Mouse (Mus musculus) hindbrain, embryonic 14.5 days (tissue): ENCODE measurements around the gene Odf2l. TPM values are rescaled to one million over a fixed set of nuclear protein-coding genes. Genes with fewer than 3 reads are reported as not detected.

Experiments used
- ATAC-seq: fragments of 200-750 bp; cut with Nextera tagmentation; 2 replicates; pipeline ENCODE4 v1.8.0; 2017; ENCODE audit warnings: moderate number of reproducible peaks, mild to moderate bottlenecking, moderate TSS enrichment, moderate library complexity; ENCODE audit not compliant: low FRiP score
- DNase-seq: peaks from one replicate; pipeline ENCODE4 v3.0.0-alpha.2; 2015; ENCODE audit warnings: low spot score
- H3K27ac ChIP-seq: fragments of 300-500 bp; sonication (generic); 2 replicates; pipeline ENCODE4 v1.5.1; 2014; ENCODE audit warnings: mild to moderate bottlenecking, moderate library complexity
- H3K27me3 ChIP-seq: fragments of 300-500 bp; sonication (generic); 2 replicates; pipeline ENCODE4 v1.6.1; 2014; ENCODE audit warnings: mild to moderate bottlenecking, low read length, mixed read lengths; ENCODE audit not compliant: control insufficient read depth, insufficient read depth
- H3K36me3 ChIP-seq: fragments of 300-500 bp; sonication (generic); replicated peaks from 2 replicates; pipeline ENCODE4 v1.6.1; 2014; ENCODE audit not compliant: control insufficient read depth, insufficient read depth
- H3K4me1 ChIP-seq: fragments of 300-500 bp; sonication (generic); replicated peaks from 2 replicates; pipeline ENCODE4 v1.6.1; 2014; ENCODE audit warnings: antibody characterized with exemption, low read length, mixed read lengths; ENCODE audit not compliant: control insufficient read depth, insufficient read depth
- H3K4me2 ChIP-seq: fragments of 300-500 bp; sonication (generic); replicated peaks from 2 replicates; pipeline ENCODE4 v1.6.1; 2014; ENCODE audit warnings: mild to moderate bottlenecking, moderate library complexity
- H3K4me3 ChIP-seq: fragments of 300-500 bp; sonication (generic); replicated peaks from 2 replicates; pipeline ENCODE4 v1.5.1; 2014; ENCODE audit warnings: mild to moderate bottlenecking, low read length
- H3K9ac ChIP-seq: fragments of 300-500 bp; sonication (generic); 2 replicates; pipeline ENCODE4 v1.6.1; 2014
- H3K9me3 ChIP-seq: fragments of 300-500 bp; sonication (generic); 2 replicates; pipeline ENCODE4 v1.6.1; 2016; ENCODE audit warnings: low read length; ENCODE audit not compliant: control insufficient read depth
- WGBS: fragments of 180-500 bp; shearing (Covaris S2); extraction: QIAGEN DNeasy Blood & Tissue Kit; methylation state at CpG from one replicate; pipeline ENCODE4 v1.1.7; 2014; 5-methylcytosine and 5-hydroxymethylcytosine counted together
- polyA plus RNA-seq: library from polyadenylated mRNA; unstranded; fragments of >200 nt; fragmentation: Nextera tagmentation; extraction: Ambion mirVana; gene quantifications from 2 replicates; pipeline ENCODE4 v1.2.1, GENCODE M21; 2014

The Odf2l gene
- polyA plus RNA-seq, 1 experiment from 2014 or later, result 16.1 TPM

- no peak overlapping the region for H3K27ac ChIP-seq
- 88% methylated on average over 2 of the region's 2 CpGs for WGBS
- H3K4me3 ChIP-seq, result no peak overlapping the region
- DNase-seq (no peak), ATAC-seq (no peak)
- no peak overlapping the region for H3K9ac ChIP-seq
- H3K4me1 ChIP-seq, result no peaks in the 10 kb centered on the region
- H3K9me3 ChIP-seq, result no peaks in the 10 kb centered on the region
- H3K36me3 ChIP-seq, result peaks cover 26% of the 10 kb centered on the region
- H3K4me2 ChIP-seq, result no peak overlapping the region
- H3K27me3 ChIP-seq, result no peaks in the 10 kb centered on the region
Measured at GRCm38 (mm10) chr3:145126618-145127017, 8.2 kb downstream of the Odf2l start.

GRCm38 (mm10) chr3:145129356-145129755 is 11.0 kb downstream of the Odf2l start:
- ATAC-seq (no peak), DNase-seq (no peak)
- no peak overlapping the region for H3K27ac ChIP-seq
- H3K36me3 ChIP-seq, result peaks cover 42% of the 10 kb centered on the region
- H3K4me2 ChIP-seq, result no peak overlapping the region
- no peaks in the 10 kb centered on the region for H3K4me1 ChIP-seq
- H3K27me3 ChIP-seq, result no peaks in the 10 kb centered on the region
- H3K9me3 ChIP-seq, result no peaks in the 10 kb centered on the region
- no peak overlapping the region for H3K4me3 ChIP-seq
- H3K9ac ChIP-seq, result no peak overlapping the region

- Histone ChIP-seq H3K4me2 (no peak overlapping the region), H3K27me3 (no peaks in the 10 kb centered on the region), H3K36me3 (peaks cover 50% of the 10 kb centered on the region), H3K4me3 (no peak overlapping the region), H3K9ac (no peak overlapping the region), H3K9me3 (no peaks in the 10 kb centered on the region), H3K27ac (no peak overlapping the region), H3K4me1 (no peaks in the 10 kb centered on the region)
- no peak for ATAC-seq
- 42% methylated on average over 3 of the region's 3 CpGs for WGBS
- peak; percentile 72 for DNase-seq
Measured at GRCm38 (mm10) chr3:145131210-145131868, 13.0 kb downstream of the Odf2l start.

- H3K4me1 ChIP-seq, result no peaks in the 10 kb centered on the region
- no peak overlapping the region for H3K4me2 ChIP-seq
- no peak overlapping the region for H3K27ac ChIP-seq
- DNase-seq, result no peak
- H3K9me3 ChIP-seq, result no peaks in the 10 kb centered on the region
- peaks cover 16% of the 10 kb centered on the region for H3K36me3 ChIP-seq
- H3K9ac ChIP-seq, result no peak overlapping the region
- H3K4me3 ChIP-seq, result no peak overlapping the region
- no peaks in the 10 kb centered on the region for H3K27me3 ChIP-seq
- ATAC-seq, result no peak
- 82% methylated on average over 4 of the region's 4 CpGs for WGBS
Measured at GRCm38 (mm10) chr3:145140236-145140635, 21.8 kb downstream of the Odf2l start.

GRCm38 (mm10) chr3:145142925-145143324 is 24.5 kb downstream of the Odf2l start:
- no peak overlapping the region for H3K4me2 ChIP-seq
- H3K27me3 ChIP-seq, result no peaks in the 10 kb centered on the region
- no peaks in the 10 kb centered on the region for H3K4me1 ChIP-seq
- H3K36me3 ChIP-seq, result peaks cover 4% of the 10 kb centered on the region
- DNase-seq (no peak), ATAC-seq (no peak)
- H3K27ac ChIP-seq, result no peak overlapping the region
- no peak overlapping the region for H3K4me3 ChIP-seq
- H3K9me3 ChIP-seq, result no peaks in the 10 kb centered on the region
- no peak overlapping the region for H3K9ac ChIP-seq

- Histone ChIP-seq H3K9me3 (no peaks in the 10 kb centered on the region), H3K4me3 (no peak overlapping the region), H3K27me3 (no peaks in the 10 kb centered on the region), H3K4me1 (no peaks in the 10 kb centered on the region), H3K27ac (no peak overlapping the region), H3K36me3 (peaks cover 4% of the 10 kb centered on the region), H3K4me2 (no peak overlapping the region), H3K9ac (no peak overlapping the region)
- DNase-seq (no peak), ATAC-seq (no peak)
- 83% methylated on average over 10 of the region's 10 CpGs for WGBS
Measured at GRCm38 (mm10) chr3:145143856-145144255, 25.5 kb downstream of the Odf2l start.

- Histone ChIP-seq H3K9me3 (no peaks in the 10 kb centered on the region), H3K27ac (no peak overlapping the region), H3K4me2 (no peak overlapping the region), H3K4me1 (no peaks in the 10 kb centered on the region), H3K4me3 (no peak overlapping the region), H3K27me3 (no peaks in the 10 kb centered on the region), H3K9ac (no peak overlapping the region), H3K36me3 (peaks cover 16% of the 10 kb centered on the region)
- ATAC-seq (no peak), DNase-seq (no peak)
- WGBS, result 97% methylated on average over 9 of the region's 9 CpGs
Measured at GRCm38 (mm10) chr3:145146871-145147270, 28.5 kb downstream of the Odf2l start.

GRCm38 (mm10) chr3:145147483-145147882 is 29.1 kb downstream of the Odf2l start:
- Histone ChIP-seq H3K4me1 (no peaks in the 10 kb centered on the region), H3K27ac (no peak overlapping the region), H3K9me3 (no peaks in the 10 kb centered on the region), H3K4me2 (no peak overlapping the region), H3K27me3 (no peaks in the 10 kb centered on the region), H3K9ac (no peak overlapping the region), H3K36me3 (peaks cover 21% of the 10 kb centered on the region), H3K4me3 (no peak overlapping the region)
- DNase-seq, result no peak
- no peak for ATAC-seq
- 87% methylated on average over 2 of the region's 2 CpGs for WGBS

GRCm38 (mm10) chr3:145147952-145148351 is 29.6 kb downstream of the Odf2l start:
- Histone ChIP-seq H3K4me2 (no peak overlapping the region), H3K9me3 (no peaks in the 10 kb centered on the region), H3K27me3 (no peaks in the 10 kb centered on the region), H3K36me3 (peaks cover 21% of the 10 kb centered on the region), H3K4me1 (no peaks in the 10 kb centered on the region), H3K27ac (no peak overlapping the region), H3K9ac (no peak overlapping the region), H3K4me3 (no peak overlapping the region)
- DNase-seq, result no peak
- no peak for ATAC-seq

- Histone ChIP-seq H3K9me3 (no peaks in the 10 kb centered on the region), H3K4me2 (no peak overlapping the region), H3K27ac (no peak overlapping the region), H3K9ac (no peak overlapping the region), H3K4me1 (no peaks in the 10 kb centered on the region), H3K4me3 (no peak overlapping the region), H3K27me3 (no peaks in the 10 kb centered on the region), H3K36me3 (peaks cover 29% of the 10 kb centered on the region)
- DNase-seq (no peak), ATAC-seq (no peak)
- WGBS, result 89% methylated on average over 7 of the region's 7 CpGs
Measured at GRCm38 (mm10) chr3:145151092-145151491, 32.7 kb downstream of the Odf2l start.
